Mouse (Mus musculus) liver, postnatal 0 days (tissue): ENCODE measurements around the gene Dkkl1. TPM values are rescaled to one million over a fixed set of nuclear protein-coding genes. Genes with fewer than 3 reads are reported as not detected.

ENCODE experiments used
- ATAC-seq: fragments of 200-750 bp; cut with Nextera tagmentation; 2 replicates; pipeline ENCODE4 v1.8.0; 2017; ENCODE audit warnings: mild to moderate bottlenecking, moderate library complexity
- DNase-seq: peaks from one replicate; pipeline ENCODE4 v3.0.0-alpha.2; 2016
- H3K27ac ChIP-seq: fragments of 300-500 bp; sonication (generic); 2 replicates; pipeline ENCODE4 v1.5.1; 2014; ENCODE audit warnings: antibody characterized with exemption, moderate library complexity, mild to moderate bottlenecking, low read depth
- H3K27me3 ChIP-seq: fragments of 300-500 bp; sonication (generic); 2 replicates; pipeline ENCODE4 v1.6.1; 2014; ENCODE audit warnings: low read length, control low read depth, mixed read lengths; ENCODE audit not compliant: insufficient read depth
- H3K36me3 ChIP-seq: fragments of 300-500 bp; sonication (generic); replicated peaks from 2 replicates; pipeline ENCODE4 v1.6.1; 2014; ENCODE audit warnings: mild to moderate bottlenecking, control low read depth, low read length, moderate library complexity, mixed read lengths; ENCODE audit not compliant: insufficient read depth
- H3K4me1 ChIP-seq: fragments of 300-500 bp; sonication (generic); 2 replicates; pipeline ENCODE4 v1.6.1; 2014; ENCODE audit warnings: antibody characterized with exemption, mild to moderate bottlenecking, control low read depth; ENCODE audit not compliant: insufficient read depth
- H3K4me2 ChIP-seq: fragments of 300-500 bp; sonication (generic); 2 replicates; pipeline ENCODE4 v1.6.1; 2014; ENCODE audit warnings: low read depth, mild to moderate bottlenecking, low read length, moderate library complexity, mixed read lengths
- H3K4me3 ChIP-seq: fragments of 300-500 bp; sonication (generic); 2 replicates; pipeline ENCODE4 v1.5.1; 2014; ENCODE audit warnings: low read depth, low read length
- H3K9ac ChIP-seq: fragments of 300-500 bp; sonication (generic); replicated peaks from 2 replicates; pipeline ENCODE4 v1.6.1; 2014; ENCODE audit warnings: mild to moderate bottlenecking, moderate library complexity
- H3K9me3 ChIP-seq: fragments of 300-500 bp; sonication (generic); 2 replicates; pipeline ENCODE4 v1.6.1; 2016; ENCODE audit warnings: mild to moderate bottlenecking, control low read depth, low read length, mixed read lengths
- CTCF ChIP-seq: sonication (generic); IDR thresholded peaks from 2 replicates; pipeline ENCODE4 v1.5.1; 2016; ENCODE audit warnings: antibody characterized with exemption, low read depth
- EP300 ChIP-seq: IDR thresholded peaks from 2 replicates; pipeline ENCODE4 v1.6.1; 2016; ENCODE audit warnings: antibody characterized with exemption, low read depth, mild to moderate bottlenecking
- WGBS: fragments of 180-500 bp; shearing (Covaris S2); extraction: QIAGEN DNeasy Blood & Tissue Kit; methylation state at CpG from one replicate; pipeline ENCODE4 v1.1.7; 2014; ENCODE audit not compliant: insufficient replicate concordance; 5-methylcytosine and 5-hydroxymethylcytosine counted together
- polyA plus RNA-seq: library from polyadenylated mRNA; unstranded; fragments of >200 nt; fragmentation: Nextera tagmentation; extraction: Ambion mirVana; gene quantifications from 2 replicates; pipeline ENCODE4 v1.2.1, GENCODE M21; 2015

Dkkl1 gene
- polyA plus RNA-seq, 1 experiment from 2014 or later: 1.5 TPM

GRCm38 (mm10) chr7:45183672-45184071 is 28.3 kb downstream of the Dkkl1 start:
- no peak overlapping the region for H3K4me3 ChIP-seq
- 55% methylated on average over 7 of the region's 7 CpGs for WGBS
- TF ChIP-seq CTCF (no peak), EP300 (no peak)
- H3K27me3 ChIP-seq: peaks cover 88% of the 10 kb centered on the region
- no peak overlapping the region for H3K27ac ChIP-seq
- peaks cover 7% of the 10 kb centered on the region for H3K4me1 ChIP-seq
- no peak for ATAC-seq
- H3K9ac ChIP-seq: no peak overlapping the region
- no peaks in the 10 kb centered on the region for H3K9me3 ChIP-seq
- DNase-seq: no peak
- H3K4me2 ChIP-seq: no peak overlapping the region
- H3K36me3 ChIP-seq: no peaks in the 10 kb centered on the region

- 19% methylated on average over 11 of the region's 11 CpGs for WGBS
- Histone ChIP-seq H3K36me3 (no peaks in the 10 kb centered on the region), H3K27ac (no peak overlapping the region), H3K4me1 (peaks cover 7% of the 10 kb centered on the region), H3K27me3 (peaks cover 94% of the 10 kb centered on the region), H3K9ac (no peak overlapping the region), H3K4me3 (peak overlapping the region; percentile 27; the same call in 1 of the 2 replicates), H3K9me3 (no peaks in the 10 kb centered on the region), H3K4me2 (peak overlapping the region; percentile 55)
- TF ChIP-seq EP300 (no peak), CTCF (no peak)
- ATAC-seq (no peak), DNase-seq (no peak)
Observed at GRCm38 (mm10) chr7:45182606-45183005, 29.3 kb downstream of the Dkkl1 start.

GRCm38 (mm10) chr7:45182199-45182601 is 29.7 kb downstream of the Dkkl1 start:
- Histone ChIP-seq H3K36me3 (no peaks in the 10 kb centered on the region), H3K27me3 (peaks cover 96% of the 10 kb centered on the region), H3K4me2 (peak overlapping the region; percentile 55), H3K4me3 (peak overlapping the region; percentile 27; the same call in 1 of the 2 replicates), H3K9ac (no peak overlapping the region), H3K4me1 (peaks cover 7% of the 10 kb centered on the region), H3K9me3 (no peaks in the 10 kb centered on the region), H3K27ac (no peak overlapping the region)
- no peak for TF ChIP-seq CTCF
- no peak for TF ChIP-seq EP300
- peak; percentile 94 for ATAC-seq
- DNase-seq: peak; percentile 90
- WGBS: under 1% methylated on average over 34 of the region's 34 CpGs

- ATAC-seq (peak; percentile 22; the same call in 1 of the 2 replicates), DNase-seq (peak; percentile 34)
- Histone ChIP-seq H3K36me3 (no peaks in the 10 kb centered on the region), H3K9ac (no peak overlapping the region), H3K4me1 (peaks cover 7% of the 10 kb centered on the region), H3K27ac (no peak overlapping the region), H3K4me3 (0 out of 2 replicates have a peak overlapping the region, but pooled peaks have one; percentile 1), H3K9me3 (no peaks in the 10 kb centered on the region), H3K4me2 (peak overlapping the region; percentile 55), H3K27me3 (peaks cover 96% of the 10 kb centered on the region)
- WGBS: 9% methylated on average over 23 of the region's 35 CpGs
- no peak for TF ChIP-seq CTCF
- no peak for TF ChIP-seq EP300
Observed at GRCm38 (mm10) chr7:45181540-45181939, 30.4 kb downstream of the Dkkl1 start.

- no peaks in the 10 kb centered on the region for H3K36me3 ChIP-seq
- no peaks in the 10 kb centered on the region for H3K9me3 ChIP-seq
- DNase-seq (no peak), ATAC-seq (no peak)
- peak within 1 kb of the TSS; percentile 25; the same call in 1 of the 2 replicates for H3K4me3 ChIP-seq
- H3K27me3 ChIP-seq: peaks cover 96% of the 10 kb centered on the region
- H3K9ac ChIP-seq: no peak within 1 kb of the TSS
- peaks cover 7% of the 10 kb centered on the region for H3K4me1 ChIP-seq
- peak within 1 kb of the TSS; percentile 55 for H3K4me2 ChIP-seq
- WGBS: 28% methylated on average over 18 of the region's 20 CpGs
- no peak for TF ChIP-seq EP300
- no peak for TF ChIP-seq CTCF
- H3K27ac ChIP-seq: no peak within 1 kb of the TSS
Observed at GRCm38 (mm10) chr7:45180896-45181477, 31.0 kb downstream of the Dkkl1 start, which contains the start of gene Pth2. Gene Pth2 (plus strand): TSS chr7:45180995.

DNA sequence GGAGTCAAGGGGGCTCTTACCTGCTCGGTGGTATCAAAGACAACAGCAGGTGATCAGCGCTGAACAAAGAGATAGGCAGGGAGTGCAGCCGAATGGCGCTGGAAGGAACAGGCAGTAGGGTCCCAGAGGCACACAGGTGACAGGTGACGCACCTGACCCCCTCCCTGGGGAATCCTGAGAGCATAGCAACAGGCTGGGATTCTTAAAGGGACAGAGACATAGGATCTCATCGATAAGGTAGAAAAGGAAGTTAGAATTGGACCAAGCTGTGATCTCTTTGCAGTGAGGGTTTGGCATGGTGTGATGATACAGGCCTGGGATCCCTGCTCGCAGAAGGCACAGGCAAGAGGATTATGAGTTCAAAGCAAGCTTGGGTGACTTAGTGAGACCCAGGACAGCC is 32.5 kb downstream of the Dkkl1 start, which contains the start of gene Gfy:
Gene Gfy (minus strand): TSS at position 101 of the 400 bp plus-strand sequence.
- no peak within 1 kb of the TSS for H3K4me2 ChIP-seq
- H3K27me3 ChIP-seq: peaks cover 98% of the 10 kb centered on the region
- H3K9ac ChIP-seq: no peak within 1 kb of the TSS
- H3K4me3 ChIP-seq: no peak within 1 kb of the TSS
- ATAC-seq (no peak), DNase-seq (no peak)
- H3K9me3 ChIP-seq: no peaks in the 10 kb centered on the region
- no peaks in the 10 kb centered on the region for H3K36me3 ChIP-seq
- peaks cover 7% of the 10 kb centered on the region for H3K4me1 ChIP-seq
- 27% methylated on average over 7 of the region's 7 CpGs for WGBS
- TF ChIP-seq CTCF (no peak), EP300 (no peak)
- H3K27ac ChIP-seq: no peak within 1 kb of the TSS

- ATAC-seq (no peak), DNase-seq (peak; percentile 38)
- WGBS: 21% methylated on average over 7 of the region's 7 CpGs
- Histone ChIP-seq H3K4me3 (no peak overlapping the region), H3K27me3 (peaks cover 96% of the 10 kb centered on the region), H3K4me2 (no peak overlapping the region), H3K36me3 (no peaks in the 10 kb centered on the region), H3K4me1 (peaks cover 7% of the 10 kb centered on the region), H3K9ac (no peak overlapping the region), H3K9me3 (no peaks in the 10 kb centered on the region), H3K27ac (no peak overlapping the region)
- TF ChIP-seq EP300 (no peak), CTCF (no peak)
Observed at GRCm38 (mm10) chr7:45178550-45178949, 33.4 kb downstream of the Dkkl1 start.
